Mouse (Mus musculus): ENCODE measurements around the gene Znrd1.

The Znrd1 gene

DNA sequence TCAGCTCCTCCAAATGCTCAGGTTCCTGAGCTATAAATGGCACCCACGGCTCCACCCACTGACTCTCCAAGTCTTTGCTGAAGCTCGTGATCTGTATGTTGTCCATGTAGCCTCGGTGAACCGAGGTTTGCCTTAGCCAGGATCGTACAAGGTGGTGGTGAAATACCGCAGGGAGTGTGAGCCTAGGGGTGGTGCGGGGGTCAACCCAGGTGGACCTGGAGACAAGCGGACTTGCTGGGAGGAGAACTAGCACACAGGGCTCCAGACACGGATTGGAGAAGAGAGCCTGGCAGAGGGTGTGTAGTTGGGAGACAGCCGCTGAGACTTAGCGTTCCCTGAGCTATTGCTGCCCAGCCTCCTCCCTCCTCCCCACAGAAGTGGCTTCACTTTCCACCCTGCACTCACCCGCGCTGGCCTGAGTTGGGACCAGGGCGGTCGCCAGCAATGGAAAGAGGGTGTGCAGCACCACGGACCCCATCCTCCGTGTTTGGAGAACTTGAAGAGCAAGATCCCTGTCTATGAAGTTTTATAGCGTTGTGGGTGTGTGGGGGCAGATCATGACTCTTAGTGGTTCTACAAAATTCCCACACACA, 23.0 kb upstream of the Znrd1 start, which contains the start of gene 2410137M14Rik:
2410137M14Rik (minus strand) TSS at position 17 of the 593 bp plus-strand sequence.
- in situ Hi-C loops (cut with MboI; ENCODE audit: low pct_unique_long_range_greater_than_20kb in 1 of 2, low sequenced_read_pairs in 2 of 2, unreplicated experiment in 1 of 2), result loop anchor here in 1 of 2 experiments (25.0 kb wide), 1 partner anchor 1469 kb away; the partner anchor contains the start of genes Cchcr1, Pou5f1 and Tcf19

DNA sequence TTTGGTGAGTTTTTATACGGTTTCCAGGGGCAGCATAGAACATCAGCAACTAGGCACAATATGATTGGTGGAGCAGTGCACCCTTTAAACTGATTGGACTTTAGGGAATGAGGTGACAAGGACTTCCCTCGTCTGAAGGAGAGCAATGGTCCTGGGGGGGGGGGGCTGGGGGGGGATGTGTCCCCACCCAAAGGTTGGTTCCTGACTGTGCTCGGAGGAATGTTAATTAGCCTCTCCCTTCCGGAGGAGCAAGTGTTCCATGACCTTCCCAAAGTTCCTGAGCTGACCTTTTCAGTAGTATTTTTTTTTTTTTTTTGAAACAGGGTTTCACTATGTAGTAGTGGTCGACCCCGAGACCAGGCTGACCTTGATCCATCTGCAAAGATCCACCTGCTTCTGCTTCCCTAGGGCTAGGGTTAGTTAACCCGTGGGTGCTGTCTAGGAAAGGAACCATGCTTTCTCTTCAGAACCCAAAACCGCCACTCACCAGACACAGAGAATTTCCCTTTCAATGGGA, 15.0 kb upstream of the Znrd1 start:
- in situ Hi-C loops (cut with MboI; ENCODE audit: low pct_unique_long_range_greater_than_20kb in 1 of 2, low sequenced_read_pairs in 2 of 2, unreplicated experiment in 1 of 2), result no loop called here

DNA sequence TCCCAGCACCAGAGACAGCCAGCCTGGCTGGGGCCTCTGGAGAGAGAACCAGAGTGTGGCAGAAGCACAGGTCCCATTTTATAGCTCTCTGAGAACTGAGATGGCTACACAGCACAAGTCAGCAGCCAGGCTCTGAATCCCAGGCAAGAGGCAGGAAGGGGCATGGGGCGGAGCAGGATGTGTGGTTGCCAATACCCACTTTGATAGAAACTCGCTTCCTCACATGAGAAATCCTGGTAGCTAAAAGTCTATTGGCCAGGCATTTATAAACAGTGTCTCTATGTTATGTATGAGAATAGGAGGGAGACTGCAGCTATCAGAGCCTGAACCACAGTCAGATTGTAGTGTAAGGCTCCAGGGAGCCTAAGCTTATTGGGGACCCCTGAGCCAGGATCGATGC, 14.4 kb upstream of the Znrd1 start:
- in situ Hi-C loops (cut with MboI; ENCODE audit: low pct_unique_long_range_greater_than_20kb in 1 of 2, low sequenced_read_pairs in 2 of 2, unreplicated experiment in 1 of 2), result no loop called here

GRCm38 (mm10) chr17:36971172-36971850, 13.0 kb upstream of the Znrd1 start:
- in situ Hi-C loops (cut with MboI; ENCODE audit: low pct_unique_long_range_greater_than_20kb in 1 of 2, low sequenced_read_pairs in 2 of 2, unreplicated experiment in 1 of 2), result no loop called here

GRCm38 (mm10) chr17:36970316-36970890, 12.0 kb upstream of the Znrd1 start:
- in situ Hi-C loops (cut with MboI; ENCODE audit: low pct_unique_long_range_greater_than_20kb in 1 of 2, low sequenced_read_pairs in 2 of 2, unreplicated experiment in 1 of 2), result no loop called here

DNA sequence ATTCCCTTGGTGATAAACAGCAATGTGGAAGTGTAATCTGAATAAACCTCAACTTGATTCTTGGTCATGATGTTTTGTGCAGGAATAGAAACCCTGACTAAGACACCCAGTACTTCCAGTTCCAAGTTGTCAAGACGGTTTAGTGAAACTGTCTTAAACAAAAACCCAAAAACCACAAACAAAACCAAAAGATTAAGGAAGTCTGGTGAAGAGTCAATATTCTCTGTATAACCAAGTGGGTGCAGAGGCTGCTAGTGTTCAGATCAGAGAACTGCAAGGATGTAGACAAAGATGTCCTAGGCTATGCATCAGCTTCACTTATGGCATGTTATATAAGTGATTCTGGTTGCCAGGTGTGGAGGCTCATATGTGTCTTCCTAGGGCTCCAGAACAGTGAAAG, 8.5 kb upstream of the Znrd1 start:
- in situ Hi-C loops (cut with MboI; ENCODE audit: low pct_unique_long_range_greater_than_20kb in 1 of 2, low sequenced_read_pairs in 2 of 2, unreplicated experiment in 1 of 2), result no loop called here

DNA sequence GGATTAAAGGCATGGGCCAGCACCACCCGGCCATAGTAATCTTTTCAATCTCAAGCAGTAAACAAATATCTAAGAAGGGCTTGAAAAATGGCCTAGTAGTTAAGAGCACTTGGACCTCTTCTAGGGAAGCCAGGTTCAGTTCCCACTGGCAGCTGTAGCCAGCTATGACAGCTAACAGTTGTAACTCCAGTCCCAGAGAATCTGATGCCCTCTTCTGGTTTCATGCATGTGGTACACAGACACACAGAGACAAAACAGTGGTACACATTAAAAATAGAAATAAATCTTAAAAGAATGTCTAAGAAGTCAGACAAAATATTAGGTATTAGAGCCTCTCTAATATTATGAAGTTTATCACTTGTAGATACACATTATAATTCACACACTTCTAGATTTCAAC, 2.8 kb upstream of the Znrd1 start:
- in situ Hi-C loops (cut with MboI; ENCODE audit: low pct_unique_long_range_greater_than_20kb in 1 of 2, low sequenced_read_pairs in 2 of 2, unreplicated experiment in 1 of 2), result no loop called here

DNA sequence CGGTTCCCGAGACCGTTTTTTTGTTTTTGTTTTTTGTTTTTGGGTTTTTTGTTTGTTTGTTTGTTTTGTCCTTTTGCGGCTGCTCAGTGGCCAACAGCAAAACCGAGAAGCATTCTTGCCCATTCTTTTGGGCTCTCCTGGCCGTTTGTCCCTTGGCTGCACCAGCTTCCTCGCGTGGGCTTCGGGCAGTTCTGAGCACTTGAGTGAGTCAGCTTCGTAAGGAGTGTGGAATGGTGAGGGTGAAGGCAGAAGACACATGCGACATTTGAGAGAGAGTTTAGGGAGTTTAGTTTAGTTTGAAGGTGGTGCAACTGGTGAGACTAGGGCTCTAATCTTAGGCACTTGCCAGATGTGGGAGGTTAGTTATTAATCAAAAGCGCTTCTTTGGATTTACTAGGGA, 525 bp upstream of the Znrd1 start:
- in situ Hi-C loops (cut with MboI; ENCODE audit: low pct_unique_long_range_greater_than_20kb in 1 of 2, low sequenced_read_pairs in 2 of 2, unreplicated experiment in 1 of 2), result no loop called here

DNA sequence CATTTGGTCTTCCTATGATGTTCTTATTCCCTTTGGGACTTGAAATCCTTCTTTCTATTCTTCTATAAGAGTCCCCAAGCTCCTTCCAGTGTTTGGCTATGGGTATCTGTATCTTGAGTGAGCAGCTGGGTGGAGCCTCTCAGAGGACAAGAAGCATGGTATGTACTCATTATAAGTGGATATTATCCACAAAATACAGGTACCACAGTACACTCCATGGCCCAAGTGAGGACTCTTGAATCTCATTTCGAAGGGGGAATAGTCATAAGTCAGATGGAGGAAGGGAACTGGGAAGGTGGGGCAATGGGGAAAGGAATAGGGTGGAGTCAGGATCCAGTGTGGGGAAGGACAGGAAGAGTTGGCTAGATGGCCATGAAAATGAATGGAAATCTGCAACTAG, 5.3 kb downstream of the Znrd1 start:
- in situ Hi-C loops (cut with MboI; ENCODE audit: low pct_unique_long_range_greater_than_20kb in 1 of 2, low sequenced_read_pairs in 2 of 2, unreplicated experiment in 1 of 2), result no loop called here

DNA sequence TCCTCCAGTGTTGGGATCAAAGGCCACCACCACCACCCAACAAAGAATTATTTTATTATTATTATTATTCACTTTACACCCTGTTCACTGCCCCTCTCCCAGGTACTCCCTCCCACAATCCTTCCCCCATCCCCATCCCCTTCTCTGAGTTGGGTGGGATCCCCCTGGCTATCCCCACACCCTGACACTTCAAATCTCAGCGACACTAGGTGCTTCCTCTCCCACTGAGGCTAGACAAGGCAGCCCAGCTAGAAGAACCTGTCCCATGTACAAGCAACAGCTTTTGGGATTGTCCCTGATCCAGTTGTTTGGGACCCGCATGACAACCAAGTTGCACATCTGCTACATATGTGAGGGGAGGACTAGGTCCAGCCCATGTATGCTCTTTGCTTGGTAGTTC, 5.7 kb downstream of the Znrd1 start:
- in situ Hi-C loops (cut with MboI; ENCODE audit: low pct_unique_long_range_greater_than_20kb in 1 of 2, low sequenced_read_pairs in 2 of 2, unreplicated experiment in 1 of 2), result no loop called here

GRCm38 (mm10) chr17:36950981-36951947, 7.1 kb downstream of the Znrd1 start, which contains the start of gene Ppp1r11:
Gene Ppp1r11, minus strand, starts transcription at chr17:36951741.
- in situ Hi-C loops (cut with MboI; ENCODE audit: low pct_unique_long_range_greater_than_20kb in 1 of 2, low sequenced_read_pairs in 2 of 2, unreplicated experiment in 1 of 2), result no loop called here

DNA sequence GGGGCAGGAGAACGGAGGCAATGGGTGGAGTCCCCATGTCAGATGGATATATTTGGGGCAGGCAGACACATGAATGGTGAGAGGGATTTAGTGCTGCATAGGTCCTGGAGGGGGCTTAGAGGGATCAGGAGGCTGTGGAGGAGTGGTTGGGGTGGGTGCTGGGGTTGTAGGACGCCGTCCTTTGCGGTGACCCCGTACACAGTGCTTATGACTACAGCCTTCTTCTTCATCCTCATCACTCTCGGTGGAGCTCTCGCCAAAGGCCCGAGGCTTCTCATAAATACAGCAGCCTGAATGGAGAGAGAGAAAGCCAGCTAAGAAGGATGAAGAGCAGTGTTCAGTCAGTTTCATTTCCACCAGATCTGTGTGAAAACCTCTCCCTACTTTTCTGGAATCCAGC, 9.1 kb downstream of the Znrd1 start:
- in situ Hi-C loops (cut with MboI; ENCODE audit: low pct_unique_long_range_greater_than_20kb in 1 of 2, low sequenced_read_pairs in 2 of 2, unreplicated experiment in 1 of 2), result no loop called here

GRCm38 (mm10) chr17:36948286-36948685, 10.1 kb downstream of the Znrd1 start:
- in situ Hi-C loops (cut with MboI; ENCODE audit: low pct_unique_long_range_greater_than_20kb in 1 of 2, low sequenced_read_pairs in 2 of 2, unreplicated experiment in 1 of 2), result no loop called here

DNA sequence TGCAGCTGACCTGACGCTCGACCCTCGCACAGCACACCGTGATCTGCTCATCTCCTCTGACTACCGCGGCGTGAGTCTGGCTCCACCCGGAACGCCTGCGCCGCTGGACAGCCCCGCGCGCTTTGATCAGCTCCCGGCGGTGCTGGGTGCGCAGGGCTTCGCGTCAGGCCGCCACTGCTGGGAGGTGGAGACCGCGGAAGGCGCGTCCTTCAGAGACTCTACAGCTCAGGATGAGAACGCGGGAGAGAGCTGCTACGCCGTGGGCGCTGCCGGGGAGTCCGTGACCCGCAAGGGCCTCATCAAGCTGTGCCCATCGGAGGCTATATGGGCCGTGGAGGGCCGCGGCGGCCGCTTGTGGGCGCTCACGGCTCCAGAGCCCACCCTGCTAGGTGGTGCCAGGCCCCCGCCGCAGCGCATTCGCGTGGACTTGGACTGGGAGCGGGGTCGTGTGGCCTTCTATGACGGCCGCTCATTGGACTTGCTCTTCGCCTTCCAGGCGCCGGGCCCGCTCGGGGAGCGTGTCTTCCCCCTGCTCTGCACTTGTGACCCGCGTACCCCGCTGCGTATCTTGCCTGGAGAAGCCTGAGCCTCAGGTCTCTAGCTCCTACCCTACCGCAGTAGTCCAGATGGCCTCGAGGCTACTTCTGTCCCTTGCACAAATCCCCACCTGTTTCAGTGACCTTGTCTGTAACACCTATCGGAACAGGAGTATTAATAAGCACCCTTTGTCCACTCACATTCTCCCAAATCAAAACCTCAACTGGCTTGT, 11.1 kb downstream of the Znrd1 start:
- in situ Hi-C loops (cut with MboI; ENCODE audit: low pct_unique_long_range_greater_than_20kb in 1 of 2, low sequenced_read_pairs in 2 of 2, unreplicated experiment in 1 of 2), result no loop called here

DNA sequence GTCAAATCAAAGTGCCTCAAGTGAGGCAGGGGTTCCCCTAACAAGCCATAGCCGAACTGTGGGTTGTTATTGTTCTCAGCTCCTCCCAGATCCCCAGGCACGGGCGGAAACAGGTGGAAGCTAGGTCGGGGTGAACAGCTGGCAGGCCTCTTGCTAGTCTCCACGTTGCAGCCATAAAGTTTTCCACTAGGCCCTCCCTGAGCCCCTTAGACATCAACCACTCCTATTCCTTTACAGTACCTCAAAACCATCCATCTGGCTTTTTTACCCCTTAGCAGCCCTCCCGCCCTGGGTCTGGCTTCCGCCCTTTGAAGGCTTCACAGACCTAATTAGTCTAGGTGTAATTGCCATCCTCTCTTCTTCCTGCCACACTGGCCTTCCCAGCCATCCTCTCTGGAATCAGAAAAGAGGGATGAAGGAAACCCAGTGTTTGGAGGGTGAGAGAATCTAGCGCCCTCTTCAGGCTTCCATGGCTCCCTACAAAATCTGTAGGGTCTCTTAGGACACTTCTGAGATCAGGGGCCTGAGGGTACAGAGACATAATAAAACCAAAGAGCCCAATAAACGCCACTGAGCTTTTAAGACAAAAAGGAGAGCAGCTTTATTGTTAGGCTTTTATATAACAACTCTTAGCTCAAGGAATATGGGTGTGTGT, 14.1 kb downstream of the Znrd1 start:
- in situ Hi-C loops (cut with MboI; ENCODE audit: low pct_unique_long_range_greater_than_20kb in 1 of 2, low sequenced_read_pairs in 2 of 2, unreplicated experiment in 1 of 2), result no loop called here

DNA sequence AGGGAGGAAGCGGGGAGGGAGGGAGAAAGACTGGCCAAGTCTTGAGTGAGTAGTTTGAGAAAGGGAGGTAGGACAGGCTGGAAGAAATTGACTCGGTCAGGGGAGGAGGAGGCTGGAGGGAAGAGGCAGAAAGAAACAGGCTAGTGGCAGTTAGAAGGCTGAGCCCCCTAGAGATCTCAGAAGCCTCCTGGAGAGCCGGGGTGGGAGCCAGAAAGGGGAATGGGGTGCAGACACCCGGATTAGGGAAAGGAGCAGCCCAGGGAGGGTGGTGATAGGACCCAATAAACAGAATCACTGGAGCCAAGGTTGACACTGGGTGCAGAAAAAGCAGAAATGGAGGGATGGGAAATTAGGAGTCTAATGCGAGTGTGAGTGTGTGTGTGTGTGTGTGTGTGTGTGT, 14.7 kb downstream of the Znrd1 start:
- in situ Hi-C loops (cut with MboI; ENCODE audit: low pct_unique_long_range_greater_than_20kb in 1 of 2, low sequenced_read_pairs in 2 of 2, unreplicated experiment in 1 of 2), result no loop called here

DNA sequence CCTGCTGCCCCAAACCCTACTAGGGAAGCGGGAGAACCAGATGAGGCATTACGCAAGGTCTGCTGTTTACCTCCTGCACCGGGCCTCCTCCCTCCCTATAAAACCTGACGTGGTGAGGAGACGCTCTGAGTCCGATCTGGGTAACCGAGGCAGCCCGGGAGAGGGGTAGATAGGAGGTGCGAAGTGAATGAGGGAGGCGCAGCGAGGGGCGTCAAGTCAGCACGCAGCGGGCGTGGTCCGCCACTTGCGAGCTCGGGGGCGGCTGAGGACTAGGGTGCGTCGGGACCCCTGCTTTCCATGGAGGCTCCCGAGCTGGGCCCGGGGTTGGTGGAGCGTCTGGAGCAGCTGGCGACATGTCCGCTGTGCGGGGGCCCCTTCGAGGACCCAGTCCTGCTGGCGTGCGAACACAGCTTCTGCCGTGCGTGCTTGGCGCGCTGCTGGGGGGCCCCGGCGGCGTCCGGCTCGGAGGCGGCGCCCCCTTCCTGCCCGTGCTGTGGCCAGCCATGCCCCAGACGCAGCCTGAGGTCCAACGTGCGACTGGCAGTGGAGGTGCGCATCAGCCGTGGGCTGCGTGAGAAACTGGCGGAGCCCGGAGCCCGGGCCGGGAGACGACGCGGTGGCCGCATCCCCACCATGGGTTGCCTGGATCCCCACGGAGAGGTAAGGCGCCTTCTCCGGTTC, 15.4 kb downstream of the Znrd1 start, which contains the start of gene Rnf39:
Rnf39 (plus strand) TSS at position 128 of the 681 bp plus-strand sequence.
- in situ Hi-C loops (cut with MboI; ENCODE audit: low pct_unique_long_range_greater_than_20kb in 1 of 2, low sequenced_read_pairs in 2 of 2, unreplicated experiment in 1 of 2), result no loop called here
